Mouse (Mus musculus) adrenal gland (tissue): Measurements from ENCODE around the gene Zdhhc12.
"Not testable (repeated sequence)": the region's sequence is repeated elsewhere in the genome, so short reads cannot be mapped to it uniquely, and the experiment has no call there.

Experiments
- intact Hi-C: fragments of 180-260 bp; cut with DNase I; formaldehyde crosslinking; loops from one replicate; pipeline ENCODE4 v1.15.1; 2025
- long read RNA-seq, 2 experiments: library from polyadenylated mRNA; unstranded; transcript quantifications; one replicate each; pipeline ENCODE4 v2.0.0; 2020; ENCODE audit warnings: borderline replicate concordance in 1 of 2; ENCODE audit not compliant: insufficient replicate concordance in 1 of 2

Zdhhc12 gene
- long read RNA-seq, experiment 1, transcript Zdhhc12-202 (5 exons, 1,165 nt), result major isoform, 20 of 25 reads
- long read RNA-seq, experiment 1, partial matches to known transcripts, result 0 of 25 reads
- long read RNA-seq, experiment 1, other reads (novel, unspliced or antisense), result 1 of 25 reads
- long read RNA-seq, experiment 2, transcript Zdhhc12-202 (5 exons, 1,165 nt), result major isoform, 12 of 19 reads
- long read RNA-seq, experiment 2, partial matches to known transcripts, result 2 of 19 reads
- long read RNA-seq, experiment 2, other reads (novel, unspliced or antisense), result 2 of 19 reads

- intact Hi-C loops, result no loop called here
These were observed at the start of gene Zdhhc12 for GRCm38 (mm10) chr2:30093471-30094207. TSS of gene Zdhhc12 (minus strand) at chr2:30093648.

- intact Hi-C loops, result not testable (repeated sequence)
These were observed 46.6 kb upstream of the Zdhhc12 start for GRCm38 (mm10) chr2:30140021-30140420.

GRCm38 (mm10) chr2:30136458-30136857, 43.0 kb upstream of the Zdhhc12 start:
- intact Hi-C loops, result no loop called here

- intact Hi-C loops, result no loop called here
These were observed 41.6 kb upstream of the Zdhhc12 start for GRCm38 (mm10) chr2:30134928-30135620.

GRCm38 (mm10) chr2:30134378-30134711, 40.9 kb upstream of the Zdhhc12 start:
- intact Hi-C loops, result no loop called here

GRCm38 (mm10) chr2:30133613-30134377, 40.3 kb upstream of the Zdhhc12 start, which contains the start of gene Tbc1d13:
TSS of gene Tbc1d13 (plus strand) at chr2:30133746.
- intact Hi-C loops, result no loop called here

GRCm38 (mm10) chr2:30132801-30133612, 39.6 kb upstream of the Zdhhc12 start:
- intact Hi-C loops, result no loop called here

GRCm38 (mm10) chr2:30131240-30131639, 37.8 kb upstream of the Zdhhc12 start:
- intact Hi-C loops, result not testable (repeated sequence)

- intact Hi-C loops, result no loop called here
These were observed 36.7 kb upstream of the Zdhhc12 start for GRCm38 (mm10) chr2:30130156-30130555.

- intact Hi-C loops, result loop anchor here (5.0 kb wide), 1 partner anchor 34 kb away; no protein-coding TSS in a partner anchor
These were observed 35.3 kb upstream of the Zdhhc12 start for GRCm38 (mm10) chr2:30128789-30129188.

- intact Hi-C loops, result loop anchor here (5.0 kb wide), 1 partner anchor 38 kb away; no protein-coding TSS in a partner anchor
These were observed 31.2 kb upstream of the Zdhhc12 start, which contains the start of gene Zer1 for GRCm38 (mm10) chr2:30124472-30125274. TSS of gene Zer1 (minus strand) at chr2:30124585.

- intact Hi-C loops, result no loop called here
These were observed 30.5 kb upstream of the Zdhhc12 start for GRCm38 (mm10) chr2:30123729-30124471.

- intact Hi-C loops, result no loop called here
These were observed 29.3 kb upstream of the Zdhhc12 start for GRCm38 (mm10) chr2:30122766-30123165.

- intact Hi-C loops, result no loop called here
These were observed 26.8 kb upstream of the Zdhhc12 start for GRCm38 (mm10) chr2:30120269-30120668.

- intact Hi-C loops, result no loop called here
These were observed 26.2 kb upstream of the Zdhhc12 start for GRCm38 (mm10) chr2:30119641-30120051.

GRCm38 (mm10) chr2:30112564-30112963, 19.1 kb upstream of the Zdhhc12 start:
- intact Hi-C loops, result no loop called here

GRCm38 (mm10) chr2:30111500-30111899, 18.1 kb upstream of the Zdhhc12 start:
- intact Hi-C loops, result no loop called here

- intact Hi-C loops, result no loop called here
These were observed 14.8 kb upstream of the Zdhhc12 start for GRCm38 (mm10) chr2:30108260-30108659.

- intact Hi-C loops, result no loop called here
These were observed 14.2 kb upstream of the Zdhhc12 start for GRCm38 (mm10) chr2:30107646-30108045.
